Mouse (Mus musculus) frontal cortex, adult 2 months (tissue): ENCODE measurements around the gene Cacna1h. TPM values are rescaled to one million over a fixed set of nuclear protein-coding genes. Genes with fewer than 3 reads are reported as not detected.
A peak's percentile ranks its signal among the peaks of the same experiment; 100 is the strongest.

Source experiments
- DNase-seq, 2 experiments: peaks; one replicate each; pipeline ENCODE4 v3.0.0; 2022; ENCODE audit warnings: low spot score in 1 of 2; ENCODE audit errors: extremely low spot score in 1 of 2
- polyA plus RNA-seq: library from polyadenylated mRNA; depleted of rRNA; stranded (reverse); fragments of >200 nt; gene quantifications from 2 replicates; pipeline ENCODE4 v1.2.3, GENCODE M21; 2012

Gene Cacna1h
- polyA plus RNA-seq, 1 experiment = 77.0 TPM

- peak in 1 of 2 experiments; percentile 21 for DNase-seq
Observed at GRCm38 (mm10) chr17:25447865-25448264, 14.3 kb upstream of the Cacna1h start.

GRCm38 (mm10) chr17:25445841-25446240, 12.3 kb upstream of the Cacna1h start:
- no peak for DNase-seq

- DNase-seq = no peak
Observed at GRCm38 (mm10) chr17:25445074-25445473, 11.5 kb upstream of the Cacna1h start.

GRCm38 (mm10) chr17:25442889-25443288, 9.3 kb upstream of the Cacna1h start:
- no peak for DNase-seq

- DNase-seq = no peak
Observed at GRCm38 (mm10) chr17:25441417-25441816, 7.8 kb upstream of the Cacna1h start.

GRCm38 (mm10) chr17:25433223-25433616, 363 bp downstream of the Cacna1h start:
- peak in 1 of 2 experiments; percentile 25 for DNase-seq

- peak in 1 of 2 experiments; percentile 22 for DNase-seq
Observed at GRCm38 (mm10) chr17:25432433-25433181, 976 bp downstream of the Cacna1h start.

- DNase-seq = no peak
Observed at GRCm38 (mm10) chr17:25430534-25430933, 3.0 kb downstream of the Cacna1h start.

GRCm38 (mm10) chr17:25429886-25430285, 3.7 kb downstream of the Cacna1h start:
- peak in 1 of 2 experiments; percentile 27 for DNase-seq

GRCm38 (mm10) chr17:25429240-25429639, 4.3 kb downstream of the Cacna1h start:
- no peak for DNase-seq

- no peak for DNase-seq
Observed at GRCm38 (mm10) chr17:25427441-25427840, 6.1 kb downstream of the Cacna1h start.

- DNase-seq = no peak
Observed at GRCm38 (mm10) chr17:25425996-25426395, 7.6 kb downstream of the Cacna1h start.

- no peak for DNase-seq
Observed at GRCm38 (mm10) chr17:25424526-25425080, 9.0 kb downstream of the Cacna1h start.

- DNase-seq = no peak
Observed at GRCm38 (mm10) chr17:25420998-25421397, 12.6 kb downstream of the Cacna1h start.

- peak in 1 of 2 experiments; percentile 64 for DNase-seq
Observed at GRCm38 (mm10) chr17:25418926-25419325, 14.7 kb downstream of the Cacna1h start.

GRCm38 (mm10) chr17:25417990-25418389, 15.6 kb downstream of the Cacna1h start:
- DNase-seq = no peak

GRCm38 (mm10) chr17:25416219-25416618, 17.4 kb downstream of the Cacna1h start:
- no peak for DNase-seq

- no peak for DNase-seq
Observed at GRCm38 (mm10) chr17:25415421-25415913, 18.1 kb downstream of the Cacna1h start.

- no peak for DNase-seq
Observed at GRCm38 (mm10) chr17:25414917-25415316, 18.7 kb downstream of the Cacna1h start.

- no peak for DNase-seq
Observed at GRCm38 (mm10) chr17:25414209-25414608, 19.4 kb downstream of the Cacna1h start.

GRCm38 (mm10) chr17:25411251-25411650, 22.3 kb downstream of the Cacna1h start:
- peak in 1 of 2 experiments; percentile 67 for DNase-seq

- DNase-seq = no peak
Observed at GRCm38 (mm10) chr17:25410786-25411185, 22.8 kb downstream of the Cacna1h start.
